Mouse (Mus musculus) ES-E14 (cell line): ENCODE data around the gene Galr3.

ENCODE experiments used
- CHD2 ChIP-seq: IDR thresholded peaks from 2 replicates; pipeline ENCODE4 v1.6.1; 2014; ENCODE audit warnings: mild to moderate bottlenecking, low read depth, low read length, inconsistent platforms
- HCFC1 ChIP-seq: IDR thresholded peaks from 2 replicates; pipeline ENCODE4 v1.6.1; 2012; ENCODE audit warnings: low read length, inconsistent platforms, borderline replicate concordance; ENCODE audit not compliant: insufficient read depth
- ZC3H11A ChIP-seq: IDR thresholded peaks from 2 replicates; pipeline ENCODE4 v1.6.1; 2012; ENCODE audit warnings: low read depth, mild to moderate bottlenecking, inconsistent platforms, low read length, borderline replicate concordance
- ZNF384 ChIP-seq: IDR thresholded peaks from 2 replicates; pipeline ENCODE4 v1.6.1; 2012; ENCODE audit warnings: low read depth, low read length, inconsistent platforms

DNA sequence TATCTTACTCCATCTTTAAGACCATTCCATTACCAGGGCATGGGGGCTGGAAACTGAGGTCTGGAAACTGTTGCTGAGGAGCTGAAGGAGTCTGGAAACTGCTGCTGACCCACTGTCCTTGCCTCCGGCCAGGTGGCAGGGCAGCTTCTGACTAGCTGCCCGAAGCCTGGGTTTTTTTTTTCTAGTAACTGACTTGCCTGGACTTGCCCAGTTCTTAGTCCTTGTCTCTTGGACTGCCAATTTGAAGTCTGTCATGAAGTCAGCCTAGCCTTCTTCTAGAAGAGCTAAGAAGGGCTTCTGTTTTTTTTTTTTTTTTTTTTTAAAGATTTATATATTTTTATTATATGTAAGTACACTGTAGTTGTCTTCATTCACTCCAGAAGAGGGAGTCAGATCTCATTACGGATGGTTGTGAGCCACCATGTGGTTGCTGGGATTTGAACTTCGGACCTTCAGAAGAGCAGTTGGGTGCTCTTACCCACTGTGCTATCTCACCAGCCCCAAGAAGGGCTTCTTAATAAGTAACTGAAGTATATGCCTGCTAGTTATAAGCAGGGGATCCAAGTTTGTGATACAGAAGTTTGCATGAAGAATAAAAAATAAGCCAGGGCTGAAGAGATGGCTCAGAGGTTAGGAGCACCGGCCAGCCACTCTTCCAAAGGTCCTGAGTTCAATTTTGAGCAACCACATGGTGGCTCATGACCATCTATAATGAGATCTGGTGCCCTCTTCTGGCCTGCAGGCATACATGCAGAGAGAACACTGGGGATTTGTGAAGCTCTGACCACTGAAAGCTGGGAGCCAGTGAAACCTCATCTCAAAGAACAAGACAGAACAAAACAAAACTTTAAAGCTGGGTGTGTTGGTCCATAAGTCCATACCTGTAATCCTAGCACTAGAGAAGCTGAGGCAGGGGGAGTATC is 29.7 kb downstream of the Galr3 start:
- TF ChIP-seq HCFC1 (no peak), ZC3H11A (no peak), ZNF384 (no peak), CHD2 (no peak)
